In genomic region chr4:119707326-119707725, GRCm38 (mm10) we compare ENCODE assay signal across 22 mouse cellular contexts. TPM values are rescaled to one million over a fixed set of nuclear protein-coding genes. Genes with fewer than 3 reads are reported as not detected.
"Had no signal": no experiment of that assay in that cellular context is flagged by ENCODE, and none has a peak within 500 bp of the region (broad histone marks: within the 10 kb centered on the region; RNA-seq: fewer than 3 reads in every experiment).

No protein-coding gene starts in this region.

- H3K4me1 ChIP-seq: limb, embryonic 15.5 days had no signal

- ATAC-seq: liver, postnatal 0 days; lung, postnatal 0 days had no signal

- H3K36me3 ChIP-seq: limb, embryonic 12.5 days; limb, embryonic 15.5 days had no signal

- H3K27me3 ChIP-seq: limb, embryonic 12.5 days; limb, embryonic 15.5 days had no signal

- H3K4me2 ChIP-seq: limb, embryonic 12.5 days; limb, embryonic 15.5 days; liver, embryonic 11.5 days; lung, embryonic 14.5 days had no signal

- H3K4me3 ChIP-seq: limb, embryonic 12.5 days; limb, embryonic 15.5 days had no signal

- DNase-seq: left cerebral cortex, postnatal 4 days; liver, postnatal 0 days; midbrain, embryonic 14.5 days; right cerebral cortex, postnatal 25 days; spleen, adult 18-20 months; thymus, adult 18-20 months; thymus, postnatal 36 days had no signal

- H3K27ac ChIP-seq: limb, embryonic 12.5 days; limb, embryonic 15.5 days; liver, embryonic 14.5 days; macrophage had no signal

- H3K9me3 ChIP-seq: limb, embryonic 12.5 days; limb, embryonic 15.5 days had no signal

- H3K9ac ChIP-seq: limb, embryonic 12.5 days; limb, embryonic 15.5 days; liver, embryonic 14.5 days; liver, postnatal 0 days; lung, embryonic 14.5 days had no signal

RNA-seq across cellular contexts. Expression of gene Guca2b, which starts 48.6 kb away (rescaled TPM):
- total RNA-seq: layer of hippocampus, adult 18-20 months; layer of hippocampus, postnatal 14 days; left cerebral cortex, adult 8-10 months; left cerebral cortex, postnatal 14 days; left cerebral cortex, postnatal 4 days; megakaryocyte, adult 5-6 weeks; midbrain, postnatal 0 days had no signal
- polyA plus RNA-seq: limb, embryonic 12.5 days; limb, embryonic 15.5 days; liver, postnatal 0 days; lung, embryonic 14.5 days; lung, postnatal 0 days; macrophage; midbrain, embryonic 14.5 days; midbrain, postnatal 0 days; neural tube, embryonic 11.5 days; neural tube, embryonic 14.5 days had no signal
